Mouse (Mus musculus): ENCODE data around the gene Ect2. TPM values are rescaled to one million over a fixed set of nuclear protein-coding genes. Genes with fewer than 3 reads are reported as not detected.

The Ect2 gene
- total RNA-seq, 1 experiment from 2014 or later: 5.8 TPM

- no peak for ATAC-seq (ENCODE audit: extremely low read depth, insufficient number of reproducible peaks, low FRiP score, poor library complexity, severe bottlenecking)
Measured at GRCm38 (mm10) chr3:27161645-27162409, 8.1 kb upstream of the Ect2 start.

GRCm38 (mm10) chr3:27158910-27159309 is 5.2 kb upstream of the Ect2 start:
- ATAC-seq (ENCODE audit: extremely low read depth, insufficient number of reproducible peaks, low FRiP score, poor library complexity, severe bottlenecking): no peak

GRCm38 (mm10) chr3:27156594-27156949 is 2.9 kb upstream of the Ect2 start:
- no peak for ATAC-seq (ENCODE audit: extremely low read depth, insufficient number of reproducible peaks, low FRiP score, poor library complexity, severe bottlenecking)

- no peak for ATAC-seq (ENCODE audit: extremely low read depth, insufficient number of reproducible peaks, low FRiP score, poor library complexity, severe bottlenecking)
Measured at GRCm38 (mm10) chr3:27155856-27156593, 2.3 kb upstream of the Ect2 start.

GRCm38 (mm10) chr3:27155051-27155855 is 1.6 kb upstream of the Ect2 start:
- no peak for ATAC-seq (ENCODE audit: extremely low read depth, insufficient number of reproducible peaks, low FRiP score, poor library complexity, severe bottlenecking)

GRCm38 (mm10) chr3:27154280-27154679 is 602 bp upstream of the Ect2 start:
- no peak for ATAC-seq (ENCODE audit: extremely low read depth, insufficient number of reproducible peaks, low FRiP score, poor library complexity, severe bottlenecking)

GRCm38 (mm10) chr3:27153191-27153671 is 447 bp downstream of the Ect2 start:
- ATAC-seq (ENCODE audit: extremely low read depth, insufficient number of reproducible peaks, low FRiP score, poor library complexity, severe bottlenecking): no peak

- ATAC-seq (ENCODE audit: extremely low read depth, insufficient number of reproducible peaks, low FRiP score, poor library complexity, severe bottlenecking): no peak
Measured at GRCm38 (mm10) chr3:27145733-27146132, 7.9 kb downstream of the Ect2 start.

GRCm38 (mm10) chr3:27143570-27143969 is 10.1 kb downstream of the Ect2 start:
- ATAC-seq (ENCODE audit: extremely low read depth, insufficient number of reproducible peaks, low FRiP score, poor library complexity, severe bottlenecking): no peak

- no peak for ATAC-seq (ENCODE audit: extremely low read depth, insufficient number of reproducible peaks, low FRiP score, poor library complexity, severe bottlenecking)
Measured at GRCm38 (mm10) chr3:27140101-27140500, 13.6 kb downstream of the Ect2 start.

- ATAC-seq (ENCODE audit: extremely low read depth, insufficient number of reproducible peaks, low FRiP score, poor library complexity, severe bottlenecking): no peak
Measured at GRCm38 (mm10) chr3:27121864-27122450, 31.7 kb downstream of the Ect2 start.

- no peak for ATAC-seq (ENCODE audit: extremely low read depth, insufficient number of reproducible peaks, low FRiP score, poor library complexity, severe bottlenecking)
Measured at GRCm38 (mm10) chr3:27120932-27121331, 32.7 kb downstream of the Ect2 start.

- no peak for ATAC-seq (ENCODE audit: extremely low read depth, insufficient number of reproducible peaks, low FRiP score, poor library complexity, severe bottlenecking)
Measured at GRCm38 (mm10) chr3:27118227-27118626, 35.5 kb downstream of the Ect2 start.

- no peak for ATAC-seq (ENCODE audit: extremely low read depth, insufficient number of reproducible peaks, low FRiP score, poor library complexity, severe bottlenecking)
Measured at GRCm38 (mm10) chr3:27110860-27111259, 42.8 kb downstream of the Ect2 start.

- ATAC-seq (ENCODE audit: extremely low read depth, insufficient number of reproducible peaks, low FRiP score, poor library complexity, severe bottlenecking): no peak
Measured at GRCm38 (mm10) chr3:27109109-27109508, 44.6 kb downstream of the Ect2 start.

- ATAC-seq (ENCODE audit: extremely low read depth, insufficient number of reproducible peaks, low FRiP score, poor library complexity, severe bottlenecking): no peak
Measured at GRCm38 (mm10) chr3:27107142-27107541, 46.5 kb downstream of the Ect2 start.

GRCm38 (mm10) chr3:27102965-27103364 is 50.7 kb downstream of the Ect2 start:
- ATAC-seq (ENCODE audit: extremely low read depth, insufficient number of reproducible peaks, low FRiP score, poor library complexity, severe bottlenecking): no peak

- ATAC-seq (ENCODE audit: extremely low read depth, insufficient number of reproducible peaks, low FRiP score, poor library complexity, severe bottlenecking): no peak
Measured at GRCm38 (mm10) chr3:27098633-27099032, 55.0 kb downstream of the Ect2 start.

- no peak for ATAC-seq (ENCODE audit: extremely low read depth, insufficient number of reproducible peaks, low FRiP score, poor library complexity, severe bottlenecking)
Measured at GRCm38 (mm10) chr3:27086221-27086620, 67.5 kb downstream of the Ect2 start.

Measured in neutrophil, adult 5-6 weeks (primary cell).